Mouse (Mus musculus): ENCODE measurements at regions not wholly inside any gene's neighbourhood (a gene's known extent, or its start where the extent isn't known, plus 50 kb on each side); places are given as distances from the start of the nearest gene placed in this dataset.

- TF ChIP-seq CTCF (conservative IDR thresholded peaks at IDR 0.05; ENCODE audit: low read length) (no peak), NANOG (IDR thresholded peaks at IDR 0.05; ENCODE audit: borderline replicate concordance, low read length) (no peak), POU5F1 (IDR thresholded peaks at IDR 0.05; ENCODE audit: borderline replicate concordance, low read length) (no peak)
Observed at GRCm38 (mm10) chr6:50011071-50011470, 99.0 kb upstream of the Mpp6 start.
